In genomic region chr5:150592186-150592903, GRCm38 (mm10) we compare ENCODE assay signal across 8 mouse cellular contexts. TPM values are rescaled to one million over a fixed set of nuclear protein-coding genes. Genes with fewer than 3 reads are reported as not detected.
DNase-seq lines count a peak whose midpoint lies in the region; ATAC-seq and TF ChIP-seq lines count a peak whose summit lies in the region.

No protein-coding gene starts in this region.

- no peaks in the 10 kb centered on the region for H3K36me3 ChIP-seq in midbrain, embryonic 11.5 days (ENCODE audit: control insufficient read depth, insufficient read depth, low read length)
- H3K36me3 ChIP-seq in midbrain, embryonic 10.5 days = no peaks in the 10 kb centered on the region
- H3K36me3 ChIP-seq in intestine, postnatal 0 days (ENCODE audit: control insufficient read depth, insufficient read depth) = no peaks in the 10 kb centered on the region
- H3K36me3 ChIP-seq in splenic B cell, adult 2 months (ENCODE audit: control insufficient read depth, insufficient read depth, low read length, poor library complexity, severe bottlenecking) = no peaks in the 10 kb centered on the region

- H3K4me1 ChIP-seq in midbrain, embryonic 11.5 days (ENCODE audit: control insufficient read depth, insufficient read depth, low read length) = peaks cover 5% of the 10 kb centered on the region; the same call in 1 of the 2 replicates
- peaks cover 20% of the 10 kb centered on the region for H3K4me1 ChIP-seq in midbrain, embryonic 10.5 days
- H3K4me1 ChIP-seq in intestine, postnatal 0 days (replicated peaks; ENCODE audit: control insufficient read depth, insufficient read depth, low read length) = no peaks in the 10 kb centered on the region

- WGBS in midbrain, embryonic 11.5 days = 72% methylated on average over 13 of the region's 13 CpGs
- 78% methylated on average over 13 of the region's 13 CpGs for WGBS in midbrain, embryonic 10.5 days
- 68% methylated on average over 13 of the region's 13 CpGs for WGBS in intestine, postnatal 0 days

- H3K4me2 ChIP-seq in midbrain, embryonic 11.5 days = no peak overlapping the region
- H3K4me2 ChIP-seq in intestine, postnatal 0 days (replicated peaks; ENCODE audit: low read depth) = peak overlapping the region; percentile 100

- DNase-seq in cerebellum, adult 9-10 months = peak; percentile 38
- DNase-seq in midbrain, embryonic 11.5 days (ENCODE audit: low spot score, missing footprints) = peak; percentile 81
- no peak for DNase-seq in midbrain, embryonic 10.5 days (ENCODE audit: low spot score)
- DNase-seq in splenic B cell, adult 2 months (ENCODE audit: low read depth, low spot score) = peak; percentile 68
- DNase-seq in frontal cortex, postnatal 14 days (ENCODE audit: low spot score in 2 of 2) = no peak
- no peak for DNase-seq in adipocyte (ENCODE audit: low spot score)

- H3K27ac ChIP-seq in midbrain, embryonic 11.5 days (ENCODE audit: low read depth, low read length) = no peak overlapping the region
- no peak overlapping the region for H3K27ac ChIP-seq in midbrain, embryonic 10.5 days (replicated peaks)
- H3K27ac ChIP-seq in intestine, postnatal 0 days (ENCODE audit: low read depth, low read length) = peak overlapping the region; percentile 21; the same call in 1 of the 2 replicates

- H3K4me3 ChIP-seq in midbrain, embryonic 11.5 days (ENCODE audit: low read depth, low read length) = no peak overlapping the region
- no peak overlapping the region for H3K4me3 ChIP-seq in midbrain, embryonic 10.5 days
- peak overlapping the region; percentile 85; the same call in 1 of the 2 replicates for H3K4me3 ChIP-seq in intestine, postnatal 0 days (ENCODE audit: low read depth, low read length)

- ATAC-seq in cerebellum, adult (ENCODE audit: insufficient number of reproducible peaks, low FRiP score, low TSS enrichment) = no peak
- ATAC-seq in midbrain, embryonic 11.5 days (ENCODE audit: low FRiP score) = no peak
- no peak for ATAC-seq in intestine, postnatal 0 days

- TF ChIP-seq CTCF in intestine, postnatal 0 days (IDR thresholded peaks at IDR 0.05; ENCODE audit: low read depth) = no peak

- no peaks in the 10 kb centered on the region for H3K9me3 ChIP-seq in midbrain, embryonic 11.5 days (ENCODE audit: control insufficient read depth, low read length)
- no peaks in the 10 kb centered on the region for H3K9me3 ChIP-seq in midbrain, embryonic 10.5 days (replicated peaks)
- no peaks in the 10 kb centered on the region for H3K9me3 ChIP-seq in intestine, postnatal 0 days (ENCODE audit: control insufficient read depth)

- H3K9ac ChIP-seq in midbrain, embryonic 11.5 days (ENCODE audit: low read length) = no peak overlapping the region
- H3K9ac ChIP-seq in intestine, postnatal 0 days (ENCODE audit: low read depth, low read length) = no peak overlapping the region

- peaks cover 28% of the 10 kb centered on the region for H3K27me3 ChIP-seq in midbrain, embryonic 11.5 days (ENCODE audit: control insufficient read depth, insufficient read depth, low read length)
- peaks cover 57% of the 10 kb centered on the region for H3K27me3 ChIP-seq in midbrain, embryonic 10.5 days (ENCODE audit: low read depth, poor library complexity, severe bottlenecking)
- H3K27me3 ChIP-seq in intestine, postnatal 0 days (replicated peaks; ENCODE audit: control insufficient read depth, insufficient read depth, low read length) = no peaks in the 10 kb centered on the region
- no peaks in the 10 kb centered on the region for H3K27me3 ChIP-seq in splenic B cell, adult 2 months (ENCODE audit: control insufficient read depth, insufficient read depth, low read length, poor library complexity, severe bottlenecking)

RNA-seq across cellular contexts. Expression of gene N4bp2l1, which starts 4.6 kb away (rescaled TPM):
- 2.8 and 3.5 TPM in 2 replicates for polyA plus RNA-seq in midbrain, embryonic 11.5 days (2014; fragmentation: Nextera tagmentation; extraction: Ambion mirVana)
- 1.9 and 2.5 TPM in 2 replicates for polyA plus RNA-seq in midbrain, embryonic 10.5 days (2016; fragmentation: Nextera tagmentation; extraction: Ambion mirVana)
- polyA plus RNA-seq in intestine, postnatal 0 days (2015; fragmentation: Nextera tagmentation; extraction: Ambion mirVana) = 21.1 and 21.3 TPM in 2 replicates

Comparison
In these comparisons a context has a peak if more than half of its experiments do, and no peak if none do; other contexts are left out.
1. DNase-seq: peak in cerebellum, adult 9-10 months (single experiment), midbrain, embryonic 11.5 days (single experiment) and splenic B cell, adult 2 months (single experiment); none in midbrain, embryonic 10.5 days (single experiment), frontal cortex, postnatal 14 days (0 of 2) and adipocyte (single experiment).